Mouse (Mus musculus) erythroblast, embryonic 14.5 days (primary cell): ENCODE results near the gene Oas1f.
"Not testable (repeated sequence)": the region's sequence is repeated elsewhere in the genome, so short reads cannot be mapped to it uniquely, and the experiment has no call there.

Source experiments
- GATA1 ChIP-seq: IDR thresholded peaks from 2 replicates; pipeline ENCODE4 v1.6.1; 2012; ENCODE audit warnings: low read length, inconsistent platforms, mixed read lengths
- TAL1 ChIP-seq: IDR thresholded peaks from 3 replicates; pipeline ENCODE4 v1.6.1; 2012; ENCODE audit warnings: low read length, inconsistent platforms, mixed read lengths

- not testable (repeated sequence) for TF ChIP-seq GATA1, TAL1
Observed at GRCm38 (mm10) chr5:120798943-120799342, 48.2 kb upstream of the Oas1f start.
